Mouse (Mus musculus): Measurements from ENCODE around the gene AI854703. TPM values are rescaled to one million over a fixed set of nuclear protein-coding genes. Genes with fewer than 3 reads are reported as not detected.

Gene AI854703
- polyA plus RNA-seq, 1 experiment from 2014 or later, result 17.5 TPM

DNA sequence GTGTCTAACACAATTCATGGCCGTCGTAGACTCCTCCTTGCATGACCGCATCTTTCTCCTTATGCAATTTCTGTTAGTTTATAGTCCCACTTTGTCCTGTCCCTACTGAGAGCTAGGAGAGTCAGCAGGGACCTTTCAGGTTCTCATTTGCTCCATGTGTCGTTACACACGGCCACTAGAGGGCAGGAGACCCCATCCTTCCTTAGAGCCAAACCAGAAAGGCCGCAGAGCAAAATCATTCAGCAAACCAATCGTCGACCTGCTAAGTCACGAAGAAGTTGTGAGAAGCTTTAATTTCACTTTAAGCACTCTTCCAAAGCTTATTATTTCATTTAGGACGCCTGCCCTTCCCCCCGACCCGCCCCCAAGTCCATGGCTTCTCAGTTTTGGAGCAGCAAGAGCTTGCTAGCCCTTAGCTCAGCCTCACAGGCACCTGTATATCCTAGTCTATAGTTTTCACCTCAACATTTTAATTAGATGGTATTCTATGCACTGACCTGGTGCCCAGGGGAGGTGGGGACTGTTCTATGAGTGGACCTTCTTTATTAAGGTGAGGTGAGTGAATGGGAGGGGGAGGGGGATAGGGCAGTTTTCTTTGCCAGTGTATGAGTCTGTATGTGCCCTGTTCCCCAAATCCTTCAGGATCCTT lies 19.2 kb downstream of the AI854703 start:
- H3K4me3 ChIP-seq (replicated peaks; ENCODE audit: low read length), result no peak overlapping the region
- no peak overlapping the region for H3K9ac ChIP-seq (replicated peaks; ENCODE audit: low read depth, low read length)
- no peak overlapping the region for H3K27ac ChIP-seq (ENCODE audit: low read length)
- 14% methylated on average over 12 of the region's 12 CpGs for WGBS
- peak; percentile 50; the same call in 1 of the 2 replicates for ATAC-seq
- H3K4me1 ChIP-seq (replicated peaks; ENCODE audit: control insufficient read depth, insufficient read depth, low read length), result no peaks in the 10 kb centered on the region
- no peak overlapping the region for H3K4me2 ChIP-seq (ENCODE audit: low read length)
- H3K36me3 ChIP-seq (ENCODE audit: control insufficient read depth, insufficient read depth), result no peaks in the 10 kb centered on the region
- H3K27me3 ChIP-seq (replicated peaks; ENCODE audit: control insufficient read depth, insufficient read depth, low read length), result no peaks in the 10 kb centered on the region
- H3K9me3 ChIP-seq (ENCODE audit: control insufficient read depth, low read length), result no peaks in the 10 kb centered on the region

DNA sequence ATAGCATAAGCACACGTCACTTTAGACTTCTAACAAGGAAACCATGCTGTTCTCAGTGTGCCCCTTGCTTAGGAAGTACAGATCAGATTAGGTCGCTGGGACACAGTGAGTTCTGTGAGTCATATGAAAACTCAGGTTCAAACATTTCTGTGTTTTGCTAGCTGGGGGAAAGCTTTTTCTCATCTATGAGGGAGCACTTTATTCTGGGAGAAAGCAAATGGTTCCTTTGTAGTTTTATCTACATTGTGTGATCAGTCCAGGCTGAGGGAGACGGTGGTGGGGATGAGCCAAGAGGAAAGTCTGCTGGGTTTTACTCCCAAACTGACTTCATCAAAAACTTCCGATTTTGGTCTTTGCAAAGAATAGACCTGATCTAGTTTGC lies 19.7 kb downstream of the AI854703 start:
- H3K36me3 ChIP-seq (ENCODE audit: control insufficient read depth, insufficient read depth), result no peaks in the 10 kb centered on the region
- H3K27ac ChIP-seq (ENCODE audit: low read length), result no peak overlapping the region
- H3K9ac ChIP-seq (replicated peaks; ENCODE audit: low read depth, low read length), result no peak overlapping the region
- no peaks in the 10 kb centered on the region for H3K4me1 ChIP-seq (replicated peaks; ENCODE audit: control insufficient read depth, insufficient read depth, low read length)
- no peaks in the 10 kb centered on the region for H3K9me3 ChIP-seq (ENCODE audit: control insufficient read depth, low read length)
- H3K4me2 ChIP-seq (ENCODE audit: low read length), result no peak overlapping the region
- no peak for ATAC-seq
- WGBS, result 77% methylated on average over 4 of the region's 4 CpGs
- no peak overlapping the region for H3K4me3 ChIP-seq (replicated peaks; ENCODE audit: low read length)
- H3K27me3 ChIP-seq (replicated peaks; ENCODE audit: control insufficient read depth, insufficient read depth, low read length), result no peaks in the 10 kb centered on the region

DNA sequence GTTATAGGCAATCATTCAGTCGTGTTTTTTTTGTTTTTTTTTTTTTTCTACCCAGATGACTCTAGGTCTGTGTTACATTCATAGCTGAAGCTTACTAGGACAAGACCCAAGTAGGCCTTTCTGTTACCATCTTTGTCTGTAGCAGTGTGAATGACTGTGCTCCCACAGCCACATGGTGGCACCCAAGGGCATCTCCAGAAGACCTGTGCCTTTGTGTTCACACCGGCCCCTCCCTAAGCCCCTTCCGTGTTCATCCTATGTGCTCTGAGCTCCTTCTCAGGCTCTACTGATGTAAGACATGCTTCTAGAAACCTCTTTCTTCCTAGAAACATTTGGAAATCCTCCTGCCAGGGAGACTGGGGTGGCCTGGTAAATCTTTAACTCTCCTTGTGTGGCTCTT lies 20.4 kb downstream of the AI854703 start, which contains the start of gene Gimap8:
Gene Gimap8, plus strand, starts transcription at position 240 of the 400 bp plus-strand sequence.
- no peak within 1 kb of the TSS for H3K4me3 ChIP-seq (replicated peaks; ENCODE audit: low read length)
- H3K27ac ChIP-seq (ENCODE audit: low read length), result no peak within 1 kb of the TSS
- H3K9ac ChIP-seq (replicated peaks; ENCODE audit: low read depth, low read length), result no peak within 1 kb of the TSS
- no peaks in the 10 kb centered on the region for H3K4me1 ChIP-seq (replicated peaks; ENCODE audit: control insufficient read depth, insufficient read depth, low read length)
- no peak for ATAC-seq
- WGBS, result 40% methylated on average over 3 of the region's 3 CpGs
- no peaks in the 10 kb centered on the region for H3K27me3 ChIP-seq (replicated peaks; ENCODE audit: control insufficient read depth, insufficient read depth, low read length)
- no peaks in the 10 kb centered on the region for H3K9me3 ChIP-seq (ENCODE audit: control insufficient read depth, low read length)
- no peak within 1 kb of the TSS for H3K4me2 ChIP-seq (ENCODE audit: low read length)
- no peaks in the 10 kb centered on the region for H3K36me3 ChIP-seq (ENCODE audit: control insufficient read depth, insufficient read depth)

DNA sequence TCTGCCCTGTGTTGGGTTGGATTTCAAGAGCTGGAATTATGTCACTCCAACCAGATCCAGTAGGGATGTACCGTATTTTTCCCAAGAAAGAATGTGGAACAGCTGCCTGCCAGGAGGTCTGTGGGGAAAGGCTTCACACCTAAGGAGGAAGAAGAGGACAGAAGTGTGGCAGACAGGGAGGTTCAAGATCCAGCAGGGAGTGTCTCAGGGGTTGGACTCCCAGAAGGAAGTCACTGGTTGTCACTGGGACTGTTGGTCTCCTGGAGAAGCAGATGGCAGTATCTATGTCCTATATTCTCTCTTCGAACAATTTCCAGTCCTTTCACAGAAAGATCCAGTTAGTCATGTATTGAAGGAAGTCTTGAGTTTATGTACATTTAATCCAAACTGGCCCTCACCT lies 21.0 kb downstream of the AI854703 start:
- H3K4me3 ChIP-seq (replicated peaks; ENCODE audit: low read length), result no peak overlapping the region
- no peak overlapping the region for H3K27ac ChIP-seq (ENCODE audit: low read length)
- H3K4me2 ChIP-seq (ENCODE audit: low read length), result no peak overlapping the region
- ATAC-seq, result no peak
- H3K27me3 ChIP-seq (replicated peaks; ENCODE audit: control insufficient read depth, insufficient read depth, low read length), result no peaks in the 10 kb centered on the region
- no peak overlapping the region for H3K9ac ChIP-seq (replicated peaks; ENCODE audit: low read depth, low read length)
- 98% methylated on average over 2 of the region's 2 CpGs for WGBS
- no peaks in the 10 kb centered on the region for H3K4me1 ChIP-seq (replicated peaks; ENCODE audit: control insufficient read depth, insufficient read depth, low read length)
- no peaks in the 10 kb centered on the region for H3K36me3 ChIP-seq (ENCODE audit: control insufficient read depth, insufficient read depth)
- no peaks in the 10 kb centered on the region for H3K9me3 ChIP-seq (ENCODE audit: control insufficient read depth, low read length)

DNA sequence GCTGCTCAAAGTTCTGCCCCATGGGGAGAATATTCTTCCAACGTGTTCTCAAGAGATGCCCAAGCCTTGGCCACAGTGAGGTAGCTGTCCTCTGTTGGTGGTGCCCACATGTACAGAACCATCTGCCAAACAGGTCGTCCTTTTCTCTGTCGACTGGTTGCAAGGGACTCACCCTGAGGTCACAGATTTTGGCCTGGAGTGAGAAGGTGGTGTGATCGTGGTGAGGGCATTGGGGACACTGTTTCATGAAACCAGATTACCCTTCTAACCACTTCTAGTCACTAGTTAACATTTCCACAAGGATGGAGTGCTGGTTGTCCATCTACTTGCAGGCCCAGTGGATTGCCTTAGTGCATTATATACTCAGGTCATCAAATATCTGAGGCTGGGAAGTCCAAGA lies 22.2 kb downstream of the AI854703 start:
- no peak for ATAC-seq
- Histone ChIP-seq H3K27me3 (replicated peaks; ENCODE audit: control insufficient read depth, insufficient read depth, low read length) (no peaks in the 10 kb centered on the region), H3K27ac (ENCODE audit: low read length) (no peak overlapping the region), H3K9ac (replicated peaks; ENCODE audit: low read depth, low read length) (no peak overlapping the region), H3K4me3 (replicated peaks; ENCODE audit: low read length) (no peak overlapping the region), H3K4me1 (replicated peaks; ENCODE audit: control insufficient read depth, insufficient read depth, low read length) (no peaks in the 10 kb centered on the region), H3K9me3 (ENCODE audit: control insufficient read depth, low read length) (no peaks in the 10 kb centered on the region), H3K36me3 (ENCODE audit: control insufficient read depth, insufficient read depth) (no peaks in the 10 kb centered on the region), H3K4me2 (ENCODE audit: low read length) (no peak overlapping the region)
- WGBS, result 86% methylated on average over 4 of the region's 4 CpGs

DNA sequence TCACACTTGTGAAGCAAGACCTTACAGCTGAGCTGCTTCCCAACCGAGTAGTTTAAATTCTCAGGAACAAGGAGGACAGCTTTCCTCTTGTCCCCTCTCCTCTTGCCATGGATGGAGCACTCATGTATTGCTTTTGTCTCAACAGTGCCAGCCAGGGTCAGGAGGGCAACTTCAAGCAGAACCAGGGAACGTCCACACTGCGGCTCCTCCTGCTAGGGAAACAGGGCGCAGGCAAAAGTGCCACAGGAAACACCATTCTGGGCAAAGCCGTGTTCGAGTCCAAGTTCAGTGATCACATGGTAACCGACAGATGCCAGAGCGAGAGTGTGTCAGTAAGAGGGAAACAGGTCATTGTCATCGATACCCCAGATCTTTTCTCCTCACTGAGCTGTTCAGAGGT lies 23.5 kb downstream of the AI854703 start:
- Histone ChIP-seq H3K9me3 (ENCODE audit: control insufficient read depth, low read length) (no peaks in the 10 kb centered on the region), H3K4me3 (replicated peaks; ENCODE audit: low read length) (no peak overlapping the region), H3K4me1 (replicated peaks; ENCODE audit: control insufficient read depth, insufficient read depth, low read length) (no peaks in the 10 kb centered on the region), H3K27me3 (replicated peaks; ENCODE audit: control insufficient read depth, insufficient read depth, low read length) (no peaks in the 10 kb centered on the region), H3K4me2 (ENCODE audit: low read length) (no peak overlapping the region), H3K27ac (ENCODE audit: low read length) (no peak overlapping the region), H3K9ac (replicated peaks; ENCODE audit: low read depth, low read length) (no peak overlapping the region), H3K36me3 (ENCODE audit: control insufficient read depth, insufficient read depth) (no peaks in the 10 kb centered on the region)
- 94% methylated on average over 9 of the region's 9 CpGs for WGBS
- no peak for ATAC-seq

DNA sequence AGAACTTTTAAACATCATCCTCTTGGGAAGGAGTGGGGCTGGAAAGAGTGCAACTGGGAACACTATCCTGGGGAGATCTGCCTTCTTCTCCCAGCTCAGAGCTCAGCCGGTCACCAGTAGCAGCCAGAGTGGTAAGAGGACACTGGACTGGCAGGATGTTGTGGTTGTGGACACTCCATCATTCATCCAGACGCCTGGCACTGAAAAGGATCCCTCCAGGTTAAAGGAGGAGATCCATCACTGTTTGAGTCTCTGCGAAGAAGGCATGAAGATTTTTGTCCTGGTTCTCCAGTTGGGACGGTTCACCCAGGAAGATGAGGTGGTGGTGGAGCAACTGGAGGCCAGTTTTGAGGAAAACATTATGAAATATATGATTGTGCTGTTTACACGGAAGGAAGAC lies 32.2 kb downstream of the AI854703 start:
- Histone ChIP-seq H3K4me3 (replicated peaks; ENCODE audit: low read length) (no peak overlapping the region), H3K4me1 (replicated peaks; ENCODE audit: control insufficient read depth, insufficient read depth, low read length) (no peaks in the 10 kb centered on the region), H3K27ac (ENCODE audit: low read length) (no peak overlapping the region), H3K4me2 (ENCODE audit: low read length) (no peak overlapping the region), H3K27me3 (replicated peaks; ENCODE audit: control insufficient read depth, insufficient read depth, low read length) (no peaks in the 10 kb centered on the region), H3K36me3 (ENCODE audit: control insufficient read depth, insufficient read depth) (no peaks in the 10 kb centered on the region), H3K9ac (replicated peaks; ENCODE audit: low read depth, low read length) (no peak overlapping the region), H3K9me3 (ENCODE audit: control insufficient read depth, low read length) (no peaks in the 10 kb centered on the region)
- WGBS, result 86% methylated on average over 5 of the region's 5 CpGs
- no peak for ATAC-seq

DNA sequence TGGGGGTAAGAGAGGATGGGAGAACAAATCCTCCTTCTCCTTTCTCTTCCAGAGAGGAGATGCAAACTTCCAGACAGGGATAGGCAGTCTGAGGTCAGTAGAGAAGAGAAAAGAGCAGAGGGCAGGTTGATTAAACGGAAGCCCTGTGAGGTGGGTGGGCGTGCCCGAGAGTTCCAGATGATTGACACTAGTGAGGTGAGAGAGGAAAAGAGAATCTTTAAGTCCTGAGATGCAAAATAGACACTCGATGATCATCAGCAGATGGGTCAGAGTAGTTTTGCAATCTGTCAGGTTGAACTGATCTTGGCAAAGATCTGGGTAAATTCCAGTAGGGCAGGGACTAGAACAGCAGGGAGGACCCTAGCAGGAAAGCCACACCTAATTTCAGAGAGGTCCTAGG lies 38.2 kb downstream of the AI854703 start:
- ATAC-seq, result no peak
- Histone ChIP-seq H3K4me3 (replicated peaks; ENCODE audit: low read length) (no peak overlapping the region), H3K9ac (replicated peaks; ENCODE audit: low read depth, low read length) (no peak overlapping the region), H3K36me3 (ENCODE audit: control insufficient read depth, insufficient read depth) (no peaks in the 10 kb centered on the region), H3K4me2 (ENCODE audit: low read length) (no peak overlapping the region), H3K27me3 (replicated peaks; ENCODE audit: control insufficient read depth, insufficient read depth, low read length) (no peaks in the 10 kb centered on the region), H3K9me3 (ENCODE audit: control insufficient read depth, low read length) (no peaks in the 10 kb centered on the region), H3K27ac (ENCODE audit: low read length) (no peak overlapping the region), H3K4me1 (replicated peaks; ENCODE audit: control insufficient read depth, insufficient read depth, low read length) (no peaks in the 10 kb centered on the region)
- 82% methylated on average over 4 of the region's 4 CpGs for WGBS

DNA sequence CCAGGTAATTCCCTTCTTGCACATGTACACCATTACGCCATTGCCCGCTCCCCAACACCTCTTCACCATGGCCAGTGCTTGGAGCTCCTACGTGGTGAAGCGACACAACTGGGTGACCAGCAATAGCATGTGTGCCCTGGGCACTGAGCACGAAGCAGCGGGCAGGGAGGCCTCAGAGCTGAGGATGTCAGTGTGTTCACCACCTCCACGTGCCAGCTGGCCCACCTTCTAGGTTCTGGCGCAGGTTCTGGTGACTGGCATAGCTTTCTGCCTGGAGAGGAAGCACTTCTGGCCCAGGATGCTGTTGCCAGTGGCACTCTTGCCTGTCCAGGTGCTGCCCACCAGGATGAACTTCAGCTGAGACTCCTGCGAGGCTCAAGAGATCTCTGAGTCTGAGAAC lies 38.9 kb downstream of the AI854703 start:
- H3K4me1 ChIP-seq (replicated peaks; ENCODE audit: control insufficient read depth, insufficient read depth, low read length), result no peaks in the 10 kb centered on the region
- no peak overlapping the region for H3K4me2 ChIP-seq (ENCODE audit: low read length)
- 89% methylated on average over 9 of the region's 9 CpGs for WGBS
- no peaks in the 10 kb centered on the region for H3K36me3 ChIP-seq (ENCODE audit: control insufficient read depth, insufficient read depth)
- H3K27ac ChIP-seq (ENCODE audit: low read length), result no peak overlapping the region
- no peaks in the 10 kb centered on the region for H3K9me3 ChIP-seq (ENCODE audit: control insufficient read depth, low read length)
- no peak overlapping the region for H3K9ac ChIP-seq (replicated peaks; ENCODE audit: low read depth, low read length)
- H3K4me3 ChIP-seq (replicated peaks; ENCODE audit: low read length), result no peak overlapping the region
- no peak for ATAC-seq
- no peaks in the 10 kb centered on the region for H3K27me3 ChIP-seq (replicated peaks; ENCODE audit: control insufficient read depth, insufficient read depth, low read length)

DNA sequence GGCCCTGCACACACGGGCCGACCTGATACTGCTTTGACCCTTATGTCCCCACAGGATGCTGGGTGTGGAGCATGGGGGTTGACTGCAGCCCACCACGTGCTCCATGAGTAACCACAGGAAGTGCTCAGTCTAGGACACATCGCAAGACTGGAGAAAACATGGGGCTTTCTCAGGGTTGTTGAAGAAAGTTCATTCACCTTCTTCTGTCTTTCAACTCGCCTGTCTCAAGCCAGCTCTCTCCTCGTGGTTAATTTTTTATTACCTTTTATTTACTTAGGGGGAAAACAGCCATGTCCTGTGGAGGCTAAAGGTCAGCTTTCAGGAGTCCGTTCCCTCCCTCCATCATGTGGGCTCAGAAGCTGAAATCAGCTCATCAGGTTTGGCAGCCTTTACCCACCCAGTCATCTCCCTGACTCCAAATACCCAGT lies 39.6 kb downstream of the AI854703 start:
- H3K4me2 ChIP-seq (ENCODE audit: low read length), result no peak overlapping the region
- no peaks in the 10 kb centered on the region for H3K36me3 ChIP-seq (ENCODE audit: control insufficient read depth, insufficient read depth)
- H3K9me3 ChIP-seq (ENCODE audit: control insufficient read depth, low read length), result no peaks in the 10 kb centered on the region
- H3K27me3 ChIP-seq (replicated peaks; ENCODE audit: control insufficient read depth, insufficient read depth, low read length), result no peaks in the 10 kb centered on the region
- ATAC-seq, result no peak
- no peak overlapping the region for H3K9ac ChIP-seq (replicated peaks; ENCODE audit: low read depth, low read length)
- 67% methylated on average over 7 of the region's 7 CpGs for WGBS
- H3K27ac ChIP-seq (ENCODE audit: low read length), result no peak overlapping the region
- no peak overlapping the region for H3K4me3 ChIP-seq (replicated peaks; ENCODE audit: low read length)
- no peaks in the 10 kb centered on the region for H3K4me1 ChIP-seq (replicated peaks; ENCODE audit: control insufficient read depth, insufficient read depth, low read length)

Data from forebrain, embryonic 16.5 days (tissue).